Mouse (Mus musculus): ENCODE results near the gene Pphln1. TPM values are rescaled to one million over a fixed set of nuclear protein-coding genes. Genes with fewer than 3 reads are reported as not detected.

The Pphln1 gene
- total RNA-seq, 4 experiments from 2014 or later = 34.8 to 44.0 (median 41.8) TPM

DNA sequence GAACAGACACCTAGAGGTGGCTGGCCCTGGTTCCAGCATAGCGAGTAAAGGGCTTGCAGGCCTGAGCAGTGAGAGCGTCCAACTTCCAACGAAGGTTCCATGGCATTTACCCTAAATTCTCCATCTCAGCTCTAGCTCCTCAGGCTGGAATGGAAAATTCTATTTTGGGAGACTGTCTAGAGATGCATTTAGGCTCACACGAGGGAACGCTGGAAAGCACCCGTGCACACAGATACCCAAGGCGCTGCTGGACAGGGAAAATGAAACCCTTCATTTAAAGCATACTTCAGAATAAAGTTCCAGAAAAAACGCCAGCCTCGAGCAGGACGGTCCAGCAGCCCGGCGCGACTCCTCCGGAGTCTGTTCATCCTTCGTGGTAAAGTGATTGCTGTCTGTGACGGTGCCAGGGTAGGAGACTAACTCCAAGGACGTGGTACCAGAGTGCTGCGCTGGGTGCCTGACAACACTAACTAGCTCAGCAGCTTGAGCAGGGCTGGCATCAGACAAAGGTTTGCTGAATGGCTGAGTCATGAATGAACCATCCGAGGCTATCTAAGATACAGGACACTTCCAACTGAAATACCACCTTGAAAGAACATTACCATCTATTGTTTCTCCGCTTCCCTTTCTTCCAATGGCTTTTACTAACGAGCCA, 140.5 kb downstream of the Pphln1 start:
- no peak for DNase-seq (ENCODE audit: low spot score in 2 of 2)

DNA sequence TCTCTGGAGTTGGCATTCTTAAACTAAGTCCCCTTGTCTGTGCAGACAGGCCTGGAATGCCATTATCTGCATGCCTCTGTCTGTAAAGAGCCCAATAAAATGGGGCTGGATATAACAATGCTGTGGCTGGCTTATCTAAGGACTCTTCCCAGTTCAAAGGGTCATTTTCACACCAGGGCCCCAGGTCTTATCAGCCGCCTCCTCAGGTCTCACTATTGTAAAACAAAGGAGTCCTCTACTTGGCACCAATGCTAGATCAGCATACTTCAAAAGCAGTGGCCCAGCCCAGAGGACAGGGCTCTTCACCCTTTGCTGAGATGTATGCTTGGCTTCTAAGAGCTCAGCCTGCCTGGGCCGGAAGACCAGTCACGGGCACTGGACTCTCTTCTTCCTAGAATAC, 141.3 kb downstream of the Pphln1 start:
- DNase-seq (ENCODE audit: low spot score in 2 of 2) = no peak

Other genes starting within 250 kb of the Pphln1 start
- gene Gxylt1, start 123.2 kb upstream of the Pphln1 start, total RNA-seq (2022) = 10 to 100 TPM; 13.1 to 15.5 (median 13.9) TPM
- gene Yaf2, start 61.4 kb upstream of the Pphln1 start, total RNA-seq (2022) = 100 to 1,000 TPM in 2 of 4 experiments, 10 to 100 TPM in 2; 87.5 to 106 (median 98.1) TPM
- gene Zcrb1, start within 50 bp of the Pphln1 start, total RNA-seq (2022) = 10 to 100 TPM; 66.1 to 80.1 (median 76.6) TPM
- gene Prickle1, start 197.5 kb downstream of the Pphln1 start, total RNA-seq (2022) = 10 to 100 TPM; 70.5 to 85.4 (median 81.7) TPM